Mouse (Mus musculus): ENCODE results near the gene Wdfy3. TPM values are rescaled to one million over a fixed set of nuclear protein-coding genes. Genes with fewer than 3 reads are reported as not detected.

Wdfy3 gene
- polyA plus RNA-seq, 1 experiment = 50.3 TPM

DNA sequence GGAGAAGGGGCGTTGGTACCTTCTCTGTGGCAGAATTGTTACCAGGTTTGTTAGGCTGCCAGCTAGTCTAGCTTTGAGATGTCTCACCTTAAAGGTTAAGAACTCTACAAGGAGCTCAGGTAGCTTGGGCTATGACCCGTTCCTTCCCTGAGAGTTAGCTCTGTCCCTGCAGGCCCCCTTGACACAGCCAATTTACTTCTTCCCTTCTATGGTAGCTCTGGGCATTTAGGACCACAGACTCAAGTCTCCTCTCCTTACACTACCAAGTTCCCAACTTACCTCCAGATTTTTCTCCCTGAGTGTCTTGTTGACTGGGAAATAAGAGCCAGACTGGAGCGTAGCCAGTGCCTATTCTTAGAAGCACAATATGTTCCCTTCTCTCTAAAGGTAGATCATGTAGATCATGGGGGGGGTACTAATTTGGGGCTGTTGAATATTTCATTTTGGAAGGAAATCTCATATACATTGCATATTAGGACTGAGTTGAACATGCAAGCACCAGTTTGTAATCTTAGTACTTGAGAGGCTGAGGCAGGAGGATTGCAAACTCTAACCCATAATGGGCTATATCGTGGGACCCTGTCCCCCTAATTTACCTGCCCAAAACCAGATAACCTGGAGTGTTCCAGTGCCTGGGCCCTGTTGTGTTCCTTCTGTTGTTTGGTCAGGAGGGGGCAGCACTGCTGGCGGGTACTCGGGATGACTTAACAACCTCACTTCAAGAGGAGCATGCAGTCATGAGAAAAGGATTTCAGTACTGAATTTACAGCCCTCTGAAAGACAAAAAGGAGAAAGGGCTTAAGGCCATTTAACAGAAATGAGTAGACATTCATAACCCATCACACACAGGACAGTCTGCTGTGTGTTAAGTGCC, 258.2 kb downstream of the Wdfy3 start:
- DNase-seq (ENCODE audit: extremely low spot score in 1 of 2, low spot score in 1 of 2) = peak in 1 of 2 experiments; percentile 69

DNA sequence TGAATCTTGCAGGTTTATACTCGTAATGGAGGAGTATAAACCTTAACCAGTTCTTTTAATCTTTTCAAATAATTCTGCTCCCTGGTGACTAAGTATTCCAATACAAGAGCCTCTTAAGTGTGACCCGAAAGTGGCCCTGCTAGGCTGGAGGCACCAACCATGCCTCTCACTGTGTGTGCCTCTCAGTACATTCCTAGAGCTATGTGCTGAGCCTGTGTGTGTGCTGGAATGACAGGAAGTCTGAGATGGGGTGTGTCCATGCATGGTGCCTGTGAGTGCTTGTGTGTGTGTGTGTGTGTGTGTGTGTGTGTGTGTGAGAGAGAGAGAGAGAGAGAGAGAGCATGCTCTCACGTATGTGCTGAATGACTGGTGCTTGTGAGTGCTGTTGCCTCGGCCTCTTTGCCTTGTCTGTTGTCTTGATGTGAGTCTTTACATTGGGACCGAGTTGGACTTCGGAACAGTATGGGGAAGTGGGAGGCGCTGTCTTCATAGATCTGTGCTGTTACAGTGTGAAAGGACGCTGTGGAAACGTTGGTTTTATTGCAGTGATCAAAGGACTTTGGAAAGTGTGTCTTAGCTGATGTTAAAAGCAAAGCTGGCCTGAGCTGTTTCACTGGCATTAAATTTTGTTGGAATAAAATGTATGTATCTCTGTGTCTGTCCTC, 267.2 kb downstream of the Wdfy3 start:
- DNase-seq (ENCODE audit: extremely low spot score in 1 of 2, low spot score in 1 of 2) = no peak

DNA sequence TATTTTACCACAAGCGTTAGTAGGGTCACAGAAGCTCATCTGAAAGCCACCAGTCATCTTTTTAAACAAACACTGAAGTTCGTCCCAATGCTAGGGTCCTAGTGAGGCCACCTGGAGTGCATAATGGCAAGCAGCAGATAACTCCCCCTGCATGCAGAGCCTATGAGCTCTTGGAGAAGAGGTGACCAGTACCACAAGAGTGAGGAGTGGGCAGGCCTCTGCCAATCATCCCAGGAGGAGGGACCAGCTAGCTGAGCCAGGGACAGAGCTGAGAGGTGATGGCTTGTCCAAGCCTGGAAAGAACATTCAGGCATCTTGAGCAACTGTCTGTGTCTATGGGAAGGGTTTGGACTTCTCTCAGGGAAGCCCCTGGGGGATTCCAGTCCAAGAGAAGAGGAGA, 267.8 kb downstream of the Wdfy3 start:
- DNase-seq (ENCODE audit: extremely low spot score in 1 of 2, low spot score in 1 of 2) = no peak

DNA sequence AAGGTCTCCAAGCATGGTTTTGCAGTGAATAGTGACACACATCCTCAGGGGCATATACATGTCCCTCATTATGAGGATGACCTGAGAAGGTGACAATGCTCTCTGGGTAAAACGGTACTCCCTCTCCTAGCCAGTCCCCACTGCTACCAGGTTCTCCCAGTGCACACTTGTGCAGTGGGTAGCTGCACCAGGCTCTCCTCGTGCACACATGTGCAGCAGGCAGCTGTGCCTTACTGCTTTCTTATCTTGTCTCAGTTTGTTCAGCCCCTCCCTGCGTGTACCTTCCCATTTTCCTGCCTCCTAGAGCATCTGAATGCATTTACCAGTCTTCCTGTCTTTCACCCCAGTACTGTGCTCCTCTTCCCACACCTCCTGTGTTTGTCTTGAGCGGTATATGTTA, 277.1 kb downstream of the Wdfy3 start:
- DNase-seq (ENCODE audit: extremely low spot score in 1 of 2, low spot score in 1 of 2) = no peak

DNA sequence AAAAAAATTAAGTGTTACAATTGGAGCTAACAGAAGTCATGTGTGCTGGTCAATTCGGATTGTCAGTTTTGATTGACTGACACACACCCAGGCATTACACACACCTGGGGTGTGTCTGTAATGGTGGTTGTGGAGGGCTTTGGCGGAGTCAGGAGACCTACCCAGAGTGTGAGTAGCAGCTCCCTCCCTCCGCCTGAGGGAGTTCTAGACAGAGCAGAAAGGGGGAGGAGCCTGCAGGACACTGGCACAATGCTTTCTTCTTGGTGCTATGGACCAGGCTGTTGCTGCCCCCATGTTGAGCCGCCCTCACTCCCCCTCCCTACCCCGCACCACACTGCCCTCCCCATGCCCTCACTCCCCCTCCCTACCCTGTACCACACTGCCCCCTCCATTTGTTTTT, 279.2 kb downstream of the Wdfy3 start:
- DNase-seq (ENCODE audit: extremely low spot score in 1 of 2, low spot score in 1 of 2) = no peak

DNA sequence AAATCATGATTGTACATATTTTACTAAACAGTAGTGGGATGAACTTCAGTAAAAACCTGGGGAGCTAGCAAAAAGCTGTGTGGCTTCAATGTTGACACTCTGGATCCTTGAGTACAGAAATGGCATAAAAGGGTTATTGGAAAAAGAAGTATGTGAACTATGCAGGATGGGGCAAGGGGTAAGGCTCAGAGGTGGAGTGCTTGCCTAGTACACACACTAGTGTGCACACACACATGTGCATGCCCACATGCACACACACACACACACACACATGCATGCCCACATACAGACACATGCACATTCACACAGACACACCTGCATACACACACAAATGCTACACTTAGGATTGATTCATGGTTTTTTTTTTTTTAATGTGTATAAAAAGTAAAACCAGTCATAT, 280.0 kb downstream of the Wdfy3 start:
- no peak for DNase-seq (ENCODE audit: extremely low spot score in 1 of 2, low spot score in 1 of 2)

DNA sequence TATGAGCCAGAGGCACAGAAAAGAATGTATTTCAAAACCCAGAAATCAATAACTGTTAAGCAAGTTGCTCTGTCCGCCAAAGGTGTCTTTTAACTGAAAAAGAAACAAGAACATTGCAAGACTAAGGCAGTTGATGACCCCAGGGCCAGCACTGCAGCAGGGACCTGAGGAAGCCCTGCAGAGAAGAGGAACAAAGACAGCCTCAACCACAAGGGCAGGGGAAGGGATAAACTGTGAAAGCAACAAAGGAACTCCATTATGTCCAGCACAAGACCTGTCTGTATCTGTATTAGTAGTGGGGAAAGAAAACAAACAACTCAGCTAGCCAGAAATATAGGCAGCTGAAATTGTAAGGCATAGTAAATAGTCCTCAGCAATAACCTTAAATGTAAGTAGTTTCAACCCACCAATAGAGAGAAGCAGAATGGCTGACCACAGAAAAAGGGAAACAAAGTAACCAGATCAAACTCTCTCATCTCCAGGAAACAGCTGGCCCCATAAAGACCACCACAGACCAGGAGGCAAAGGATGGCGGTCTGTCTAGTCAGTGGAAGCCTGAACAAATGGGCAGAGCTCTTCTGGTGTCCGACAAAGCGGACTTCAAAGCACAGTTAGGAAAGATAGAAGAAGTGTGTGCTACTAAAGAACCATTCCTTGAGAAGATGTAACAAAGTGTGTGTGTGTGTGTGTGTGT, 283.7 kb downstream of the Wdfy3 start:
- DNase-seq (ENCODE audit: extremely low spot score in 1 of 2, low spot score in 1 of 2) = no peak

DNA sequence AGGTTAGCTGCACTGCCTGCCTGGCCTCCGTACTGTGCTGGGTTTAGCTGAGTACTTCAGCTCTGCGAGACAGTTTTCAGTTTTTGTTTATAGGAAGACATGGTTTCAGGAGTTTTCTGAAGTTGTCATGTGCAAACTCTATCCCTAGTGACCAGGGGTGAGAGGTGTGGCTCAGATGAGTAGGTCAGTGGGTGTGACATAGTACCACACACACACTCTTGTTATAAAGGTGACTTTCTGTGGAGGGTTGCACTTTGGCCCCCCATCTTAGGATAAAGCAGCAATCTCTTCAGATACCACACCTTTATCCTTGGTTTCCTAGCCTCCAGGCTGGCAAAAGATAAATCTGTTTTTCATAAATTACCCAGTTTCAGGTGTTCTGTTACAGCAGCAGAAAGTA, 284.9 kb downstream of the Wdfy3 start:
- DNase-seq (ENCODE audit: extremely low spot score in 1 of 2, low spot score in 1 of 2) = no peak

DNA sequence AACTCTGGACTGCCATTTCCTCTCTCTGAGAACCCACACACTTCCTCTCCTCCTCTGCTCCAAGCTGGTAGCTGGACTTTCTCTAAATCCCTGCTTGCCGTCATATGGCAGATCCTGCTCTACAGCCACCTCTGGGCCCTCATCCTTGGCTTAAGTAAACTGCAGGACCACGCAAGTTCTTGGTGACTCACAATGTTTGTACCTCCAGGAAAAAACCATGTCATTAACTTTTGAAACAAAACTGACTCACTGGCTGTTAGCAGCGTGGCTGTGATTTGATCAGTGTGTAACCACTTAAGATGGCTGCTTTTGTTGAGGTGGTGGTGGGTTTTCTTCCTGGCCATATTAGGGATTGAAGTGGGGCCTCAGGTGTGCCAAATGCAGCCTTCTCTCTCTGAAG, 285.4 kb downstream of the Wdfy3 start:
- no peak for DNase-seq (ENCODE audit: extremely low spot score in 1 of 2, low spot score in 1 of 2)
